In genomic region chr8:125669159-125669699, GRCm38 (mm10) we compare ENCODE assay signal across 8 mouse cellular contexts. TPM values are rescaled to one million over a fixed set of nuclear protein-coding genes. Genes with fewer than 3 reads are reported as not detected.
DNase-seq lines count a peak whose midpoint lies in the region; ATAC-seq lines count a peak whose summit lies in the region.

No protein-coding gene starts in this region.

- ATAC-seq in heart, embryonic 12.5 days (ENCODE audit: insufficient number of reproducible peaks, low FRiP score): 0 out of 2 replicates have a peak, but pooled peaks have one; percentile 11
- peak; percentile 46 for ATAC-seq in hindbrain, embryonic 11.5 days (ENCODE audit: low FRiP score)
- ATAC-seq in megakaryocyte, adult 5-6 weeks (ENCODE audit: poor library complexity, severe bottlenecking): peak; percentile 31; the same call in 1 of the 2 replicates

- no peaks in the 10 kb centered on the region for H3K27me3 ChIP-seq in heart, embryonic 12.5 days (replicated peaks)
- no peaks in the 10 kb centered on the region; the same call in 1 of the 2 replicates for H3K27me3 ChIP-seq in hindbrain, embryonic 11.5 days (ENCODE audit: control insufficient read depth, insufficient read depth, low read length)

- H3K9me3 ChIP-seq in heart, embryonic 12.5 days (replicated peaks): peaks cover 21% of the 10 kb centered on the region
- H3K9me3 ChIP-seq in hindbrain, embryonic 11.5 days (ENCODE audit: control insufficient read depth, low read length): peaks cover 18% of the 10 kb centered on the region

- intact Hi-C loops in heart, postnatal 36 days (cut with DNase I): loop anchor here (10.0 kb wide), 1 partner anchor 94 kb away; no protein-coding TSS in a partner anchor

- H3K4me1 ChIP-seq in heart, embryonic 12.5 days (replicated peaks): peaks cover 35% of the 10 kb centered on the region
- peaks cover 3% of the 10 kb centered on the region for H3K4me1 ChIP-seq in brown adipose tissue, adult 24 weeks (ENCODE audit: control insufficient read depth, insufficient read depth, insufficient read length, low read length)
- 0 out of 2 replicates have a peak, but pooled peaks cover 3% of the 10 kb centered on the region for H3K4me1 ChIP-seq in hindbrain, embryonic 11.5 days (replicated peaks; ENCODE audit: control insufficient read depth, insufficient read depth, low read length)

- WGBS in heart, embryonic 12.5 days: 81% methylated on average over 14 of the region's 14 CpGs
- WGBS in hindbrain, embryonic 11.5 days: 80% methylated on average over 14 of the region's 14 CpGs

- H3K4me2 ChIP-seq in heart, embryonic 12.5 days: peak overlapping the region; percentile 84
- H3K4me2 ChIP-seq in hindbrain, embryonic 11.5 days (replicated peaks; ENCODE audit: low read depth, low read length): peak overlapping the region; percentile 91

- no peak overlapping the region for H3K9ac ChIP-seq in heart, embryonic 12.5 days
- H3K9ac ChIP-seq in hindbrain, embryonic 11.5 days (ENCODE audit: low read depth, low read length): no peak overlapping the region

- peaks cover 18% of the 10 kb centered on the region for H3K36me3 ChIP-seq in heart, embryonic 12.5 days
- H3K36me3 ChIP-seq in hindbrain, embryonic 11.5 days (ENCODE audit: control insufficient read depth, insufficient read depth, low read length): no peaks in the 10 kb centered on the region

- no peak overlapping the region for H3K27ac ChIP-seq in heart, embryonic 12.5 days (ENCODE audit: poor library complexity, severe bottlenecking)
- H3K27ac ChIP-seq in brown adipose tissue, adult 24 weeks (replicated peaks; ENCODE audit: low read depth, low read length): no peak overlapping the region
- H3K27ac ChIP-seq in hindbrain, embryonic 11.5 days (ENCODE audit: low read depth, low read length): no peak overlapping the region

- peak overlapping the region; percentile 64 for H3K4me3 ChIP-seq in heart, embryonic 12.5 days
- 0 out of 2 replicates have a peak overlapping the region, but pooled peaks have one; percentile 4 for H3K4me3 ChIP-seq in brown adipose tissue, adult 24 weeks (ENCODE audit: insufficient read depth, low read depth, low read length)
- H3K4me3 ChIP-seq in hindbrain, embryonic 11.5 days (ENCODE audit: low read depth, low read length): peak overlapping the region; percentile 59

- no peak for DNase-seq in heart, postnatal 36 days
- no peak for DNase-seq in hindbrain, embryonic 11.5 days (ENCODE audit: low spot score)
- DNase-seq in ovary, postnatal 14 days (ENCODE audit: low spot score): no peak
- DNase-seq in spleen, adult 18-20 months: no peak
- DNase-seq in lung, postnatal 25 days (ENCODE audit: low spot score): no peak

RNA-seq across cellular contexts. Expression of gene Map10, which starts 0.4 kb away (rescaled TPM):
- polyA plus RNA-seq in heart, embryonic 12.5 days (2016; fragmentation: Nextera tagmentation; extraction: Ambion mirVana): 7.9 and 8.2 TPM in 2 replicates
- total RNA-seq in heart, postnatal 36 days (2021): 1 to 10 TPM; 6.3 to 7.4 TPM
- 0.48 and 0.75 TPM in 2 replicates for polyA plus RNA-seq in brown adipose tissue, adult 24 weeks (2012; ENCODE audit: insufficient read depth, insufficient read length, missing spikeins)
- polyA plus RNA-seq in hindbrain, embryonic 11.5 days (2014; fragmentation: Nextera tagmentation; extraction: Ambion mirVana): 7.7 and 9.7 TPM in 2 replicates
- 2.7 and 4.6 TPM in 2 replicates for total RNA-seq in megakaryocyte, adult 5-6 weeks (2015)
- 2.3 and 3.5 TPM in 2 replicates for total RNA-seq in megakaryocyte, adult 5-6 weeks (2017)

Comparison
In these comparisons a context has a peak if more than half of its experiments do, and no peak if none do; other contexts are left out.
1. H3K4me3 ChIP-seq: peak in every context shown above with its lines; median percentile 64 in heart, embryonic 12.5 days; 59 in hindbrain, embryonic 11.5 days; 4 in brown adipose tissue, adult 24 weeks.